Mouse (Mus musculus) lung, embryonic 14.5 days (tissue): ENCODE measurements around the gene Prkag2. TPM values are rescaled to one million over a fixed set of nuclear protein-coding genes. Genes with fewer than 3 reads are reported as not detected.
A peak's percentile ranks its signal among the peaks of the same experiment; 100 is the strongest.

Experiments
- ATAC-seq: fragments of 200-750 bp; cut with Nextera tagmentation; 2 replicates; pipeline ENCODE4 v1.8.0; 2017; ENCODE audit warnings: mild to moderate bottlenecking, moderate TSS enrichment, moderate library complexity; ENCODE audit not compliant: insufficient read depth
- DNase-seq: peaks from one replicate; pipeline ENCODE4 v3.0.0-alpha.2; 2015
- H3K27ac ChIP-seq: fragments of 300-500 bp; sonication (generic); 2 replicates; pipeline ENCODE4 v1.5.1; 2014; ENCODE audit warnings: low read depth, mild to moderate bottlenecking, moderate library complexity
- H3K27me3 ChIP-seq: fragments of 300-500 bp; sonication (generic); 2 replicates; pipeline ENCODE4 v1.6.1; 2014; ENCODE audit warnings: low read length, control low read depth; ENCODE audit not compliant: insufficient read depth
- H3K36me3 ChIP-seq: fragments of 300-500 bp; sonication (generic); 2 replicates; pipeline ENCODE4 v1.6.1; 2014; ENCODE audit warnings: control low read depth; ENCODE audit not compliant: insufficient read depth
- H3K4me1 ChIP-seq: fragments of 300-500 bp; sonication (generic); 2 replicates; pipeline ENCODE4 v1.6.1; 2014; ENCODE audit warnings: antibody characterized with exemption, control low read depth; ENCODE audit not compliant: insufficient read depth
- H3K4me2 ChIP-seq: fragments of 300-500 bp; sonication (generic); 2 replicates; pipeline ENCODE4 v1.6.1; 2014; ENCODE audit warnings: mild to moderate bottlenecking
- H3K4me3 ChIP-seq: fragments of 300-500 bp; sonication (generic); 2 replicates; pipeline ENCODE4 v1.5.1; 2014; ENCODE audit warnings: low read depth, low read length
- H3K9ac ChIP-seq: fragments of 300-500 bp; sonication (generic); 2 replicates; pipeline ENCODE4 v1.6.1; 2014
- H3K9me3 ChIP-seq: fragments of 300-500 bp; sonication (generic); 2 replicates; pipeline ENCODE4 v1.6.1; 2016; ENCODE audit warnings: low read depth, low read length, control low read depth
- CTCF ChIP-seq: IDR thresholded peaks from 2 replicates; pipeline ENCODE4 v1.5.1; 2016; ENCODE audit warnings: antibody characterized with exemption, low read depth
- WGBS: fragments of 180-500 bp; shearing (Covaris S2); extraction: QIAGEN DNeasy Blood & Tissue Kit; methylation state at CpG from one replicate; pipeline ENCODE4 v1.1.7; 2014; 5-methylcytosine and 5-hydroxymethylcytosine counted together
- polyA plus RNA-seq: library from polyadenylated mRNA; unstranded; fragments of >200 nt; fragmentation: Nextera tagmentation; extraction: Ambion mirVana; gene quantifications from 2 replicates; pipeline ENCODE4 v1.2.1, GENCODE M21; 2014

The Prkag2 gene
- polyA plus RNA-seq, 1 experiment from 2014 or later = 25.6 TPM

- no peaks in the 10 kb centered on the region for H3K27me3 ChIP-seq
- no peaks in the 10 kb centered on the region for H3K9me3 ChIP-seq
- peak overlapping the region; percentile 90 for H3K27ac ChIP-seq
- no peak for TF ChIP-seq CTCF
- no peaks in the 10 kb centered on the region for H3K36me3 ChIP-seq
- H3K4me1 ChIP-seq = peaks cover 8% of the 10 kb centered on the region; the same call in 1 of the 2 replicates
- WGBS = under 1% methylated on average over 26 of the region's 26 CpGs
- DNase-seq = peak; percentile 57
- H3K4me2 ChIP-seq = peak overlapping the region; percentile 81
- H3K9ac ChIP-seq = peak overlapping the region; percentile 76
- peak overlapping the region; percentile 79 for H3K4me3 ChIP-seq
- peak; percentile 46; the same call in 1 of the 2 replicates for ATAC-seq
These were observed 192.7 kb downstream of the Prkag2 start for GRCm38 (mm10) chr5:24907737-24908136.

DNA sequence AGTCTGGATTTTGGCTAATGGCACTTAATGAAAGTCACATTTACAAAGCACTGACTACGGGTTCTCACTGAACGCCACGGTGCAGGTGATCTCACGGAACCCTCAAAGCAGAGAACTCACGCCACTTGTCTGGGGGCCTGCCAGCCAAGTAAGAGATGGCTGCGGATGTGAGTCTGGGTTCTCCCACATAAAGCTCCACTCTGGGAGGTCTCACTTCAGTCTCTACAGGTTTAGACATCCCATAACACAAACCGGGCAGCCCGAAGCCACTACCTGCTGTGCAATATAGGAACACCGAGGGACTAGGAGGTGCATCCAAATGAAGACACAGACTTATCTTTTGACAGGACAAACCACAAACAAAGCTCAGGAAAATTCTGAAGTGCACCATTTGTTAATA lies 193.6 kb downstream of the Prkag2 start:
- Histone ChIP-seq H3K27ac (no peak overlapping the region), H3K4me3 (peak overlapping the region; percentile 79), H3K4me2 (peak overlapping the region; percentile 81), H3K9me3 (no peaks in the 10 kb centered on the region), H3K4me1 (peaks cover 8% of the 10 kb centered on the region; the same call in 1 of the 2 replicates), H3K27me3 (no peaks in the 10 kb centered on the region), H3K36me3 (no peaks in the 10 kb centered on the region), H3K9ac (no peak overlapping the region; the same call in 1 of the 2 replicates)
- DNase-seq (no peak), ATAC-seq (no peak)
- WGBS = 59% methylated on average over 9 of the region's 9 CpGs
- no peak for TF ChIP-seq CTCF

- DNase-seq = no peak
- 84% methylated on average over 9 of the region's 9 CpGs for WGBS
- Histone ChIP-seq H3K4me2 (no peak overlapping the region), H3K27ac (no peak overlapping the region), H3K27me3 (no peaks in the 10 kb centered on the region), H3K4me3 (no peak overlapping the region), H3K9me3 (no peaks in the 10 kb centered on the region), H3K9ac (no peak overlapping the region), H3K4me1 (peaks cover 8% of the 10 kb centered on the region; the same call in 1 of the 2 replicates), H3K36me3 (no peaks in the 10 kb centered on the region)
- no peak for ATAC-seq
- TF ChIP-seq CTCF = no peak
These were observed 195.5 kb downstream of the Prkag2 start for GRCm38 (mm10) chr5:24904941-24905340.

DNA sequence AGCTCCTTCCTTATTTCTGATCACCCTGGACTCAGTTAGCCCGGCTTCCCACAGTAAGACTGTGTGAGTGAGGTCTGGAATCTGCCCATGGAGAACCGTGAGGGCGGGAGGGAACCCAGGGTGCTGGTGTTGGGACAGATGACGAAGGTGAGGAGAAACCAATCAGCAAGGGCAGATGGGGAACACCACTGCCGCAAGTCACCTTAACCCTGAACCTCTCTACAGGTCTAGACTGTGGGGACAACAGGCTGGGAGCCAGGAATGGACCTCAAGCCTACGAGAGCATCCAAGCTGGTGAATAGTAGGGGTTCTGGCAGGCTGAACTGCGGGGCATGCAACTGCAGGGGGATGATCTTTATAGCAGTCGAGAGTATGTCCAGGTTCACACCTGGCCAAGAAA lies 196.0 kb downstream of the Prkag2 start:
- H3K9ac ChIP-seq = no peak overlapping the region
- ATAC-seq (no peak), DNase-seq (no peak)
- no peaks in the 10 kb centered on the region for H3K27me3 ChIP-seq
- H3K36me3 ChIP-seq = no peaks in the 10 kb centered on the region
- no peak overlapping the region for H3K4me2 ChIP-seq
- H3K4me1 ChIP-seq = peaks cover 8% of the 10 kb centered on the region; the same call in 1 of the 2 replicates
- no peak for TF ChIP-seq CTCF
- no peaks in the 10 kb centered on the region for H3K9me3 ChIP-seq
- 85% methylated on average over 8 of the region's 8 CpGs for WGBS
- no peak overlapping the region for H3K4me3 ChIP-seq
- no peak overlapping the region for H3K27ac ChIP-seq

- Histone ChIP-seq H3K36me3 (no peaks in the 10 kb centered on the region), H3K4me3 (no peak overlapping the region), H3K9me3 (no peaks in the 10 kb centered on the region), H3K27me3 (no peaks in the 10 kb centered on the region), H3K4me1 (peaks cover 8% of the 10 kb centered on the region; the same call in 1 of the 2 replicates), H3K9ac (no peak overlapping the region), H3K4me2 (no peak overlapping the region), H3K27ac (no peak overlapping the region)
- no peak for ATAC-seq
- 86% methylated on average over 4 of the region's 4 CpGs for WGBS
- TF ChIP-seq CTCF = no peak
- DNase-seq = no peak
These were observed 196.4 kb downstream of the Prkag2 start for GRCm38 (mm10) chr5:24904001-24904400.

- H3K36me3 ChIP-seq = no peaks in the 10 kb centered on the region
- H3K27me3 ChIP-seq = no peaks in the 10 kb centered on the region
- no peaks in the 10 kb centered on the region for H3K9me3 ChIP-seq
- no peak overlapping the region for H3K9ac ChIP-seq
- TF ChIP-seq CTCF = peak; percentile 62
- H3K4me3 ChIP-seq = no peak overlapping the region
- ATAC-seq (no peak; the same call in 1 of the 2 replicates), DNase-seq (peak; percentile 57)
- H3K4me1 ChIP-seq = peaks cover 8% of the 10 kb centered on the region; the same call in 1 of the 2 replicates
- H3K27ac ChIP-seq = no peak overlapping the region
- WGBS = 30% methylated on average over 4 of the region's 4 CpGs
- no peak overlapping the region for H3K4me2 ChIP-seq
These were observed 197.6 kb downstream of the Prkag2 start for GRCm38 (mm10) chr5:24902835-24903234.

DNA sequence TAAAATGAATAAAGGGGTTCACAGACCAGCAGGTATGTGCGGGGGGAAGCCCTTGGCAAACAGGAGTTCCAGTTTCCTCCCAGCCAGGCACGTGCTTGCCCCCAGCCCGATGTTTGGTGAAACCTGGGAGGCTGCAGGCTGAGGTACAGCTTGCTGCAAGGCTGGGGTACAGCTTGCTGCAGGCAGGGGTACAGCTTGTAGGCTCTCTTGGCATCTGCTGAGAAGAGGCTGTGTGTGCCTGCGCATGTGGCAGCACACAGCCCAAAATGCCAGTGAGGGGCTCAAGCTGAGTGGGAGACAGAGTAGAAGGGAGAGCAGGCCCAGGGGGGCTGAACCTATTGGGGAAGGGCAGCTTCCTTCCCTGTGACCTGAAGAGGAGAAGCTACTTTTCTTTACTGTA lies 204.8 kb downstream of the Prkag2 start:
- no peak overlapping the region for H3K27ac ChIP-seq
- no peaks in the 10 kb centered on the region for H3K27me3 ChIP-seq
- H3K36me3 ChIP-seq = no peaks in the 10 kb centered on the region
- no peak for TF ChIP-seq CTCF
- H3K9ac ChIP-seq = no peak overlapping the region
- 91% methylated on average over 4 of the region's 4 CpGs for WGBS
- no peak overlapping the region for H3K4me3 ChIP-seq
- H3K4me2 ChIP-seq = no peak overlapping the region
- H3K4me1 ChIP-seq = no peaks in the 10 kb centered on the region
- DNase-seq (no peak), ATAC-seq (no peak)
- H3K9me3 ChIP-seq = no peaks in the 10 kb centered on the region
